Mouse (Mus musculus) embryonic fibroblast, embryonic 13.5 days (primary cell): Measurements from ENCODE around the gene Tm9sf4.

Source experiments
- CTCF ChIP-seq: IDR thresholded peaks from 2 replicates; pipeline ENCODE4 v1.5.1; 2011; ENCODE audit warnings: mild to moderate bottlenecking, control low read depth, low read length, moderate library complexity, borderline replicate concordance; ENCODE audit not compliant: insufficient read depth
- POLR2A ChIP-seq: IDR thresholded peaks from 2 replicates; pipeline ENCODE4 v1.6.1; 2011; ENCODE audit warnings: low read depth, mild to moderate bottlenecking, control low read depth, low read length, moderate library complexity

- no peak for TF ChIP-seq POLR2A
- no peak for TF ChIP-seq CTCF
Measured at GRCm38 (mm10) chr2:153120126-153120525, 41.0 kb upstream of the Tm9sf4 start.
